Mouse (Mus musculus) liver, embryonic 14.5 days (tissue): ENCODE results near the gene Hyal3. TPM values are rescaled to one million over a fixed set of nuclear protein-coding genes. Genes with fewer than 3 reads are reported as not detected.
A peak's percentile ranks its signal among the peaks of the same experiment; 100 is the strongest.

ENCODE experiments used
- ATAC-seq: fragments of 200-750 bp; cut with Nextera tagmentation; 2 replicates; pipeline ENCODE4 v1.8.0; 2017; ENCODE audit warnings: moderate number of reproducible peaks, mild to moderate bottlenecking, moderate library complexity; ENCODE audit not compliant: insufficient read depth
- DNase-seq, 3 experiments: peaks; one replicate each; pipeline ENCODE4 v3.0.0-alpha.2; 2012 to 2013; ENCODE audit warnings: low read depth in 3 of 3, low spot score in 3 of 3
- H3K27ac ChIP-seq: fragments of 300-500 bp; sonication (generic); 2 replicates; pipeline ENCODE4 v1.5.1; 2014; ENCODE audit warnings: moderate library complexity, mild to moderate bottlenecking, control low read depth, inconsistent platforms
- H3K27me3 ChIP-seq: fragments of 300-500 bp; sonication (generic); 2 replicates; pipeline ENCODE4 v1.6.1; 2014; ENCODE audit warnings: mild to moderate bottlenecking, low read length, moderate library complexity; ENCODE audit not compliant: control insufficient read depth, insufficient read depth
- H3K36me3 ChIP-seq: fragments of 300-500 bp; sonication (generic); replicated peaks from 2 replicates; pipeline ENCODE4 v1.6.1; 2014; ENCODE audit warnings: low read depth; ENCODE audit not compliant: control insufficient read depth, insufficient read depth
- H3K4me1 ChIP-seq, 2 experiments: fragments of 200-500 bp in 1 of 2; fragments of 300-500 bp in 1 of 2; sonication (generic) in 1 of 2; replicated peaks; 2 replicates each; pipeline ENCODE4 v1.6.1; 2012 to 2014; ENCODE audit warnings: antibody characterized with exemption in 1 of 2, inconsistent platforms in 1 of 2, low read length in 1 of 2; ENCODE audit not compliant: control insufficient read depth in 2 of 2, insufficient read depth in 2 of 2
- H3K4me2 ChIP-seq: fragments of 300-500 bp; sonication (generic); 2 replicates; pipeline ENCODE4 v1.6.1; 2014; ENCODE audit warnings: low read depth, mild to moderate bottlenecking, control low read depth, moderate library complexity
- H3K4me3 ChIP-seq, 2 experiments: fragments of 200-500 bp in 1 of 2; fragments of 300-500 bp in 1 of 2; sonication (generic) in 1 of 2; 2 replicates each; pipeline ENCODE4 v1.5.1; 2012 to 2014; ENCODE audit warnings: low read depth in 2 of 2, low read length in 2 of 2, mild to moderate bottlenecking in 2 of 2, control low read depth in 1 of 2, inconsistent platforms in 1 of 2, moderate library complexity in 1 of 2; ENCODE audit not compliant: insufficient read depth in 1 of 2
- H3K9ac ChIP-seq: fragments of 300-500 bp; sonication (generic); replicated peaks from 2 replicates; pipeline ENCODE4 v1.6.1; 2014; ENCODE audit warnings: mild to moderate bottlenecking, control low read depth, moderate library complexity
- H3K9me3 ChIP-seq: fragments of 300-500 bp; sonication (generic); 2 replicates; pipeline ENCODE4 v1.6.1; 2016; ENCODE audit warnings: low read length, mixed read lengths; ENCODE audit not compliant: control insufficient read depth
- CTCF ChIP-seq: IDR thresholded peaks from 2 replicates; pipeline ENCODE4 v1.5.1; 2016; ENCODE audit warnings: antibody characterized with exemption, low read depth, control low read depth
- EP300 ChIP-seq: IDR thresholded peaks from 2 replicates; pipeline ENCODE4 v1.6.1; 2016; ENCODE audit warnings: antibody characterized with exemption, low read depth
- WGBS: fragments of 180-500 bp; shearing (Covaris S2); extraction: QIAGEN DNeasy Blood & Tissue Kit; methylation state at CpG from one replicate; pipeline ENCODE4 v1.1.7; 2014; ENCODE audit not compliant: insufficient replicate concordance; 5-methylcytosine and 5-hydroxymethylcytosine counted together
- polyA plus RNA-seq, 2 experiments: library from polyadenylated mRNA; depleted of rRNA in 1 of 2; stranded (reverse) in 1 of 2; unstranded in 1 of 2; fragments of >200 nt; fragmentation: Nextera tagmentation in 1 of 2; extraction: Ambion mirVana in 1 of 2; gene quantifications; 2 replicates each; pipeline versions ENCODE4 v1.2.1 to v1.2.3; 2012 to 2014

Gene Hyal3
- polyA plus RNA-seq, 2 experiments = 0.45 to 0.69 TPM

DNA sequence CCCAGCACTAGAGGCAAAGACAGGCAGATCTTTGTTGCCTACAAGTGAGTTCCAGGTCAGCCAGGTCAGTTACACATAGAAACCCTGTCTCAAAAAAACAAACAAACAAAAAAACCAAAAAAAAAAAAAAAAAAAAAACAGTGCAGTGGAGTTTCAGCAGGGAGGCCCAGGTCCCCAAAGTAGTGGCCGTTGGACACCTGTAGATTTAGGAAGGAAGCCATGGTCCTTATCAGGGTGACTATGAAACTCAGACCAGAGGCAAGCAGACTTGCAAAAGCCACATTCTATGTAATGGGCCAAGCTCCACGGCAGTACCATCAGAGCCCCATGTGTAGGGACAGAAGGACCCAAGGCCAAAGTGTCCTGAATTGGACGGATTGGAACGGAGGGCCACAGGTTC is 966 bp downstream of the Hyal3 start:
- H3K4me3 ChIP-seq = peak overlapping the region; percentile 72 to 86

DNA sequence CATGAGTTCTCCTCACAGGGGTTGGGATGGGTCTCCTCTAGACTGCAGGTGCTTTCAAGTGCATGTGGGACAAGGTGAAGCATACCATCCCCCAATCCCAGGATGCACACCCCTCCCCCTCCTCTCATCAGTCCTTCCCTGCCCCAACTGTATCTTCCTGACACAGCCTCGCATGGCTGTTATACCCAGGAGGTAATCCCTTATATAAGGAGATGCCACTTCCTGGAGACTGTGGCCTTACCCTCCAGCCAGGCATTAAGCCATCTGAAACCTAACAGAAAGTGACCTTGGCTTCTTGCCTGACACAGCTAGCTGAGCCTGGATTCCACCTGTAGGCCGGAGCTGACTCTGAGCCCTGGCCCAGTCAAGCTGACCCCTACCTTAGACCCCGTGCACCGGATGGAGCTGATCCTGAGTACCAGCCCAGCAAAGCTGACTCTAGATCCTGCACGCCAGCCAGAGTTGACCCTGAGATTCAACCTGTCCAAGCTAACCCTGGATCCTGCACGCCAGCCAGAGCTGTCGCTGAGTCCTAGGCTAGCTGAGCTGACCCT is 2.0 kb downstream of the Hyal3 start:
- Histone ChIP-seq H3K4me1 (peaks cover 23 to 33% of the 10 kb centered on the region in 2 experiments), H3K9me3 (no peaks in the 10 kb centered on the region), H3K4me2 (peak overlapping the region; percentile 100), H3K9ac (no peak overlapping the region), H3K27me3 (no peaks in the 10 kb centered on the region), H3K27ac (peak overlapping the region; percentile 96), H3K36me3 (no peaks in the 10 kb centered on the region; the same call in 1 of the 2 replicates), H3K4me3 (no peak overlapping the region; a peak in 1 of 4 replicates)
- DNase-seq (no peak), ATAC-seq (no peak)
- TF ChIP-seq CTCF (no peak), EP300 (no peak)
- 83% methylated on average over 7 of the region's 7 CpGs for WGBS

More for the DNA sequence above, 966 bp downstream of the Hyal3 start:
- TF ChIP-seq CTCF (no peak), EP300 (no peak)
- H3K27me3 ChIP-seq = no peaks in the 10 kb centered on the region
- H3K9ac ChIP-seq = peak overlapping the region; percentile 92
- H3K4me1 ChIP-seq = peaks cover 27 to 38% of the 10 kb centered on the region in 2 experiments
- WGBS = 30% methylated on average over 4 of the region's 4 CpGs
- H3K4me2 ChIP-seq = peak overlapping the region; percentile 100
- no peaks in the 10 kb centered on the region for H3K9me3 ChIP-seq
- no peak for DNase-seq
- no peak for ATAC-seq
- H3K36me3 ChIP-seq = no peaks in the 10 kb centered on the region; the same call in 1 of the 2 replicates
- peak overlapping the region; percentile 96 for H3K27ac ChIP-seq

DNA sequence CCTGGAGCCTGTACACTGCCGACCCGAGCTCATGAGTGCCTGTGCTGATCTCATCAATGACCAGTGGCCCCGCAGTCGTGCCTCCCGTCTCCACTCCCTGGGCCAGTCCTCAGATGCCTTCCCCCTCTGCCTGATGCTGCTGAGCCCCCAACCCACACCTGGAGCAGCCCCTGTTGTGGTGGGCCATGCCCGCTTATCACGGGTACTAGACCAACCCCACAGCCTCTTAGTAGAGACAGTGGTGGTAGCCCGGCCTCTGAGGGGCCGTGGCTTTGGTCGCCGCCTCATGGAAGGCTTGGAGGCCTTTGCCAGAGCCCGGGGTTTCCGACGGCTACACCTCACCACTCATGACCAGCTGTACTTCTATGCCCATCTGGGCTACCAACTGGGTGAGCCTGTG is 2.6 kb downstream of the Hyal3 start:
- Histone ChIP-seq H3K4me1 (peaks cover 22 to 33% of the 10 kb centered on the region in 2 experiments), H3K27me3 (no peaks in the 10 kb centered on the region), H3K36me3 (no peaks in the 10 kb centered on the region; the same call in 1 of the 2 replicates), H3K9me3 (no peaks in the 10 kb centered on the region), H3K4me2 (no peak overlapping the region), H3K9ac (no peak overlapping the region), H3K27ac (no peak overlapping the region), H3K4me3 (no peak overlapping the region)
- TF ChIP-seq EP300 (no peak), CTCF (no peak)
- ATAC-seq (no peak), DNase-seq (no peak)
- WGBS = 84% methylated on average over 14 of the region's 14 CpGs

DNA sequence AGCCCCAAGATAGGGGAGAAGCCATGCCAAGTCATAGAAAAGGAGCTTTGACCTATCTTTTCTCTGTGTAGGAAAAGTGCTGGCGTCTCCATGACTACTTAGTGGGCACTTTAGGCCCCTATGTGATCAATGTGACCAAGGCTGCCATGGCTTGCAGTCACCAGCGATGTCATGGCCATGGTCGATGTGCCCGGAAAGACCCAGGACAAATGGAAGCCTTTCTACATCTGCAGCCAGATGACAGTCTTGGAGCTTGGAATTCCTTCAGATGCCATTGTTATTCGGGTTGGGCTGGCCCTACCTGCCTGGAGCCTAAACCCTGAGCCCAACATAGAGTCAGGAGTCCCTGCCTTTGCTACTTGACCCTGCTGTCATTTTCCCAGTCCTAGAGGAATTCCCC is 5.9 kb downstream of the Hyal3 start:
- TF ChIP-seq CTCF = no peak
- no peak for TF ChIP-seq EP300
- ATAC-seq (no peak), DNase-seq (no peak)
- Histone ChIP-seq H3K27ac (peak overlapping the region; percentile 99), H3K4me3 (peak overlapping the region; percentile 56 to 98), H3K4me2 (peak overlapping the region; percentile 76), H3K27me3 (no peaks in the 10 kb centered on the region), H3K9ac (peak overlapping the region; percentile 91), H3K4me1 (peaks cover 32 to 39% of the 10 kb centered on the region in 2 experiments), H3K36me3 (peaks cover 29% of the 10 kb centered on the region), H3K9me3 (no peaks in the 10 kb centered on the region)
- 80% methylated on average over 5 of the region's 5 CpGs for WGBS

DNA sequence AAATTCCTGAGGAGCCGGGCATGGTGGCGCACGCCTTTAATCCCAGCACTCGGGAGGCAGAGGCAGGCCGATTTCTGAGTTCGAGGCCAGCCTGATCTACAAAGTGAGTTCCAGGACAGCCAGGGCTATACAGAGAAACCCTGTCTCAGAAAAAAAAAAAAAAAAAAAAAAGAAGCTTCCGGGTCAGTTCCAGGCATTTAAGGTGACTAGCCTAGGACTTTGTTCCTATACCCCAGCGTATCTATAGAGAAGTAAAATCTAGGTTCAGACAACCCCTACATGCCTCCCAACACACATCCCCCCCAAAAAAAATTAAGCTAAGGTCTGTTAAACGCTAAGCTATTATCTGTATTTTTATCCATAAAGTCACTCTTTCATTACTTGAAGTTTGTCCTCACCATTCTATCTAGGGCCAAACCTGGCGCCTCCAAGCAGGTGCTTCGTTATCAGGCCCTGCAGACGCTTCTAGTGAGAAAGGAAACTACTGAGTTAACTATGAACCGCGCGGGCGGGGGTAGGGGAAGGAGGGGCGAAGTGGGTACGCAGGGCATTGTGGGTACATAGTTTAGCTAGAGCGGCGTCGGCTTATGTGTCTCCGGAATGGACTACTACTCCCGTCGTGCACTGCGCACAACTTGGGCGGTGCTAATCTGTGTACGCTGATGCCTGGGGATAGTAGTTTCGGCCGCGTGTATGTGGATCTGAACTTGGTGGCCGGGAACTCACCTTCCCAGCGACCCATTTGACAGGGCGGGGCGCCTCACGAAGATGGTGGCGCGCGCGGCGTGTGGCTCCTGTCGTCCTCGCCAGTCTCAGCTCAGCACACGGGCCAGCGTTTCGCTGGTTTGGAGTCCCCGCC is 6.6 kb downstream of the Hyal3 start, which contains the start of gene Ifrd2:
Ifrd2 (plus strand) TSS at position 669 of the 859 bp plus-strand sequence.
- no peaks in the 10 kb centered on the region for H3K9me3 ChIP-seq
- H3K27ac ChIP-seq = peak within 1 kb of the TSS; percentile 99
- H3K4me2 ChIP-seq = peak within 1 kb of the TSS; percentile 97
- TF ChIP-seq EP300 (peak; percentile 95), CTCF (no peak)
- 6% methylated on average over 46 of the region's 46 CpGs for WGBS
- peak within 1 kb of the TSS; percentile 83 to 98 for H3K4me3 ChIP-seq
- no peaks in the 10 kb centered on the region for H3K27me3 ChIP-seq
- ATAC-seq (peak; percentile 90), DNase-seq (peak; percentile 99 to 100 (median 100))
- peaks cover 27 to 33% of the 10 kb centered on the region in 2 experiments for H3K4me1 ChIP-seq
- H3K9ac ChIP-seq = peak within 1 kb of the TSS; percentile 91
- H3K36me3 ChIP-seq = peaks cover 36% of the 10 kb centered on the region
